Mouse (Mus musculus) hindbrain, embryonic 10.5 days (tissue): ENCODE data around the gene Cyp8b1. TPM values are rescaled to one million over a fixed set of nuclear protein-coding genes. Genes with fewer than 3 reads are reported as not detected.

Experiments
- DNase-seq: peaks from one replicate; pipeline ENCODE4 v3.0.0-alpha.2; 2017; ENCODE audit warnings: low spot score
- H3K27ac ChIP-seq: fragments of 300-500 bp; sonication (generic); 2 replicates; pipeline ENCODE4 v1.5.1; 2016; ENCODE audit warnings: mild to moderate bottlenecking, moderate library complexity
- H3K27me3 ChIP-seq: fragments of 300-500 bp; sonication (generic); 2 replicates; pipeline ENCODE4 v1.6.1; 2016; ENCODE audit warnings: mild to moderate bottlenecking; ENCODE audit not compliant: poor library complexity, insufficient read depth, severe bottlenecking
- H3K36me3 ChIP-seq: fragments of 300-500 bp; sonication (generic); 2 replicates; pipeline ENCODE4 v1.6.1; 2016; ENCODE audit warnings: mild to moderate bottlenecking, moderate library complexity
- H3K4me1 ChIP-seq: fragments of 300-500 bp; sonication (generic); replicated peaks from 2 replicates; pipeline ENCODE4 v1.6.1; 2016; ENCODE audit warnings: mild to moderate bottlenecking
- H3K4me3 ChIP-seq: fragments of 300-500 bp; sonication (generic); 2 replicates; pipeline ENCODE4 v1.5.1; 2016; ENCODE audit warnings: mild to moderate bottlenecking, moderate library complexity
- H3K9me3 ChIP-seq: fragments of 300-500 bp; sonication (generic); 2 replicates; pipeline ENCODE4 v1.6.1; 2016; ENCODE audit warnings: mild to moderate bottlenecking, moderate library complexity
- WGBS: fragments of 180-500 bp; shearing (Covaris S2); methylation state at CpG from one replicate; pipeline ENCODE4 v1.1.7; 2016; 5-methylcytosine and 5-hydroxymethylcytosine counted together
- polyA plus RNA-seq: library from polyadenylated mRNA; unstranded; fragments of >200 nt; fragmentation: Nextera tagmentation; extraction: Ambion mirVana; gene quantifications from 2 replicates; pipeline ENCODE4 v1.2.1, GENCODE M21; 2016

Cyp8b1 gene
- polyA plus RNA-seq, 1 experiment from 2014 or later = not detected

DNA sequence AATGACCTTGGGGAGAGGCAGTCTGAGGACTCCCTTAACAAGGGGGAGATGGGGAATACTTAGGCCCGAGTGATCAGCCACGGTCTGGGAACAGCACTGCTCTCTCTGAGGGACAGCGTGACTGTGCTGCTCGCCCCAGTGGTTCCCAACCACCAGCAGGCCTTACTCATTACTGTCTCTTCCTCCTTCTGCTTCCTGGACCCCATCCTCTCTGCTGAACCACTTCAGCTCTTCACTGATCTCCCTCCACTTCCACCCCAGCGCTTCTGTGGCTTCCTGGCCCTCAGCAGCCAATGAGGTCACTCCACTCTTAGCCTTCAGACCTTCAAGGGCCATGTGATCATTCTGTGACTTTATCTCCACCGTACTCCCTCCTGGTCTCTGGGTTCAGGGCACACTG, 6.5 kb downstream of the Cyp8b1 start:
- H3K9me3 ChIP-seq = no peaks in the 10 kb centered on the region
- no peak for DNase-seq
- no peaks in the 10 kb centered on the region for H3K36me3 ChIP-seq
- no peak overlapping the region for H3K27ac ChIP-seq
- H3K4me3 ChIP-seq = no peak overlapping the region
- 81% methylated on average over 6 of the region's 6 CpGs for WGBS
- H3K4me1 ChIP-seq = no peaks in the 10 kb centered on the region
- H3K27me3 ChIP-seq = no peaks in the 10 kb centered on the region

DNA sequence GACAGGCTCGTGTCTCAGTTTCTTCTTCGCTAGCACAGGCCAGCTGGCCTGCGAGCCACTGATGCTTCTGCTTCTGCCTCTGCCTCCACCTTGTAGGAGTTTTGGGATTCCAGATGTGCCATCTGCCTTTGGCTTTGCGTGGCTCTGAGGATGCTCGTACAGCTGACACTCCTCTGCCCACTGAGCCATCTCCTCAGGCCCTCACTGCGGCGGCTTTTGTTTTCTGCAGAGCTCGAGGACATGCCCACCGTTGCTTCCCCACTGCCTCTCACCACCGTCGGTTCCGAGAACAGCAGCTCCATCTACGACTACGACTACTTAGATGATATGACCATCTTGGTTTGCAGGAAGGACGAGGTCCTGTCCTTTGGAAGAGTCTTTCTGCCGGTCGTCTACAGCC, 7.8 kb downstream of the Cyp8b1 start:
- Histone ChIP-seq H3K4me3 (no peak overlapping the region), H3K27ac (no peak overlapping the region), H3K36me3 (no peaks in the 10 kb centered on the region), H3K9me3 (no peaks in the 10 kb centered on the region), H3K4me1 (no peaks in the 10 kb centered on the region), H3K27me3 (no peaks in the 10 kb centered on the region)
- 93% methylated on average over 17 of the region's 17 CpGs for WGBS
- no peak for DNase-seq

DNA sequence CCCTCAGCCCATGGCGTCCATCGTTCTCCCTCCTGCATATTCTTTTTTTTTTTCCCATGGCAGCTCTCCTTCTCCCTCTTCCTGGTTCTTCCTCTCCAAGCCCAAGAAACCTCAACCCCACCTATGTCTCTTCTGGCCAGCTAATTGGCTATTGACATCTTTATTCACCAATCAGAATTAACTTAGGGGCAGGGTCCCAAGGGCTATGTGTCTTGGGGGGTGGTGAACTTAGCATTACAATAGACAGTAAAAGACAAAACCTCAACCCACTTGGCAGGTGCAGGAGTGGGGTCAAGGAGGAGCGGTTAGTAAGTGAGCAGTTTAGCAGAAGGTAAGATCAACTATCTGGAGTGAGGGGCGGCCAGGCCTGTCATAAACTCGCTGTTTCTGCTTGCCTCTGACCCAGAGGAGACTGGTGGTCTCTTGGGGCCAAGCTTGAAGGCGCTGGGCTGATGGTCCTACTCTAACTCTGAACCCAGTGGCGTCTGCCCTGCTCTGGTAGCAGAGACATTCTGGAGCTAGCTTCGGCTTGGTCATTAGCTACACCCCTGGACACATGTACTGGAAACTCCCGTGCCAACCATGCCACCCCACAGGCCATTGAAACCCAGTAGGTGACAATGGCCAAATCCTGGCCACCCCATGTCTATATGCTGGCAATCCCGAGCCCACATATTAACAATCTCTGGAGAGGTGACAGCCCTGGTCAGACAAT, 8.6 kb downstream of the Cyp8b1 start:
- no peak for DNase-seq
- H3K9me3 ChIP-seq = no peaks in the 10 kb centered on the region
- H3K4me1 ChIP-seq = no peaks in the 10 kb centered on the region
- H3K36me3 ChIP-seq = no peaks in the 10 kb centered on the region
- H3K4me3 ChIP-seq = no peak overlapping the region
- H3K27me3 ChIP-seq = no peaks in the 10 kb centered on the region
- H3K27ac ChIP-seq = no peak overlapping the region
- WGBS = 80% methylated on average over 10 of the region's 10 CpGs

DNA sequence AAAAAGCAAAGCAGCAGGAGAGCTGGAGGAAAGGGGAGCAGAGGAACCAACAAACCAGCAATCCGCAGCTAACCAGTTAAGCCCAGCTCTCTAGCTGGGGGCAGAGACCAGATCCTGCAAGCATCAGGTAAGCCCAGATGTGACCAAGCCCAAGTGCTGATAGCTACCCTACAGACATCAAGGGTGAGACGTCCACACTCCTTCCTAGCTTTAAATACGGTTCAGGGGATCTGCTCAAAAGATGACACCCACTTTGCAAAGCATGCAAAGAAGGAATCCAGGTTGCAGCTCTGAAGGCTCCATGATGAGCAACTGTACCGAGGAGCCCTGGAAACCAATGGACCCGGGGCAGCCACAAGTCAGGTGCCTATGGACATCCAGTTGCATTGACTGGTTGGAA, 9.6 kb downstream of the Cyp8b1 start:
- WGBS = 80% methylated on average over 5 of the region's 5 CpGs
- H3K27ac ChIP-seq = no peak overlapping the region
- no peaks in the 10 kb centered on the region for H3K27me3 ChIP-seq

DNA sequence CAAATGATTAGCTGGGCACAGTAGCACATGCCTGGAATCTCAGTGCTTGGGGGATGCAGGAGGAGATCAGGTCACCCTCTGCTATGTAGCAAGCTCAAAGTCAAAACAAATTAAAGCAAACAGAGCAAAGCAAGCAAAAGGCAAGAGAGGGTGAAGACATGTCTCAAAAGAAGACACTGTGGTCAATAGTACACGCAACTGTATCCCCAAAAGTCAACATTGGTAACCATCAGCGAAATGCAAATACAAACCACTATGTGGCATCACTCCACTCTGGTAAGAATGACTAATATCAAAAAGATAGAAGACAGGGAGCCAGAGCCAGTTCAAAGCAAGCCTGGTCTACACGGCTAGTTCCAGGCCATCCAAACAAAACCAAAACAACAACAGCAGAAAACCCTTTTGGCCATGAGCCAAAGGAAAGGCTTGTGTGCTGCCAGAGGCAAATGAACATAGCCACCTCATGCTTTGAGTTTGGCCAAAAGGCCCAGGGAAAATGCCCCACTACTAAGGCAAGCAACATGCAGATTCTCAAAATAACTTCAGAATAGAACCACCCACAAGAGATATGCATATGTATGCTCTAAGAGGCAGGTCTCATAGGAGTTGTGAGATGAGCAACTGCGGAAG, 10.4 kb downstream of the Cyp8b1 start:
- no peak for DNase-seq
- Histone ChIP-seq H3K27me3 (no peaks in the 10 kb centered on the region), H3K27ac (no peak overlapping the region), H3K9me3 (no peaks in the 10 kb centered on the region), H3K4me3 (no peak overlapping the region), H3K36me3 (no peaks in the 10 kb centered on the region), H3K4me1 (no peaks in the 10 kb centered on the region)
- WGBS = 90% methylated on average over 4 of the region's 4 CpGs

More for the DNA sequence above, 9.6 kb downstream of the Cyp8b1 start:
- DNase-seq = no peak
- no peaks in the 10 kb centered on the region for H3K4me1 ChIP-seq
- no peak overlapping the region for H3K4me3 ChIP-seq
- no peaks in the 10 kb centered on the region for H3K9me3 ChIP-seq
- no peaks in the 10 kb centered on the region for H3K36me3 ChIP-seq

DNA sequence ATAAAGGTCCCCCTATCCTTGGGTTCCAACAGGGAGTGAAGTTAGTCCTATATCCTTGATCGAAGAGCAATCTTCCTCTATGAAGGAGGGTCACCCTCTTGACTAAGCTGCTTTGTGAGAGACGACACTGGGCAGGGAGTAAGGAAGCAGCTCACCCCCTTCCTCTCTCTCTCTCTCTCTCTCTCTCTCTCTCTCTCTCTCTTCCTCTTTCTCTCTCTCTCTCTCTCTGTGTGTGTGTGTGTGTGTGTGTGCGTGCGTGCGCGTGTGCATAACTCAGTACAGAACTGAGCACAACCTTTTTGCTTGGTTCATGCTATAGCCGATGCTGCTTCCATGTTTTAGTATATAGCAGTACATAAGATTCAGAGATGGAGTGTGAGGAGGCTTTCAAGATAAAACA, 11.2 kb downstream of the Cyp8b1 start:
- H3K27ac ChIP-seq = no peak overlapping the region

DNA sequence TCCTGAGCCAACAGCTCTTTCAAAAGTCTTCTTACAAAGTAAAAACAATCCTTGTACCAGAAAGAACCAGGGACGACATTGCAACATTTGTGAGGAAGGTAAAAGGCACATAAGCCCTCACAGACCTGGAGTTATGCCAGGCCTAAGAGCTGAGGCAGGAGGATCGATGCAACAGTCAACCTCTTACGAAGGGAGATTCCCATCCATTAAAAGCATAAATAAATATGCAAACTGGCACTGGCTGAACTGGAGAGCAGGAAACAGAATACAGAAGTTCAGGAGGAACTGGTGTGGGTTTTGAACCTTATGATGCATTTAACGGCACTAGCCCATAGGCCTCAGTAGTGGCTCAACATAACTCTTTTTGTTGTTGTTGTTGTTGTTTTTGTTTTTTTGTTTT, 11.8 kb downstream of the Cyp8b1 start:
- H3K36me3 ChIP-seq = no peaks in the 10 kb centered on the region
- no peaks in the 10 kb centered on the region for H3K27me3 ChIP-seq
- H3K4me3 ChIP-seq = no peak overlapping the region
- DNase-seq = no peak
- H3K9me3 ChIP-seq = no peaks in the 10 kb centered on the region
- H3K4me1 ChIP-seq = no peaks in the 10 kb centered on the region
- WGBS = 89% methylated on average over 4 of the region's 4 CpGs
- H3K27ac ChIP-seq = no peak overlapping the region

More for the DNA sequence above, 11.2 kb downstream of the Cyp8b1 start:
- Histone ChIP-seq H3K36me3 (no peaks in the 10 kb centered on the region), H3K4me3 (no peak overlapping the region), H3K27me3 (no peaks in the 10 kb centered on the region), H3K9me3 (no peaks in the 10 kb centered on the region), H3K4me1 (no peaks in the 10 kb centered on the region)
- DNase-seq = no peak
- 92% methylated on average over 7 of the region's 7 CpGs for WGBS

DNA sequence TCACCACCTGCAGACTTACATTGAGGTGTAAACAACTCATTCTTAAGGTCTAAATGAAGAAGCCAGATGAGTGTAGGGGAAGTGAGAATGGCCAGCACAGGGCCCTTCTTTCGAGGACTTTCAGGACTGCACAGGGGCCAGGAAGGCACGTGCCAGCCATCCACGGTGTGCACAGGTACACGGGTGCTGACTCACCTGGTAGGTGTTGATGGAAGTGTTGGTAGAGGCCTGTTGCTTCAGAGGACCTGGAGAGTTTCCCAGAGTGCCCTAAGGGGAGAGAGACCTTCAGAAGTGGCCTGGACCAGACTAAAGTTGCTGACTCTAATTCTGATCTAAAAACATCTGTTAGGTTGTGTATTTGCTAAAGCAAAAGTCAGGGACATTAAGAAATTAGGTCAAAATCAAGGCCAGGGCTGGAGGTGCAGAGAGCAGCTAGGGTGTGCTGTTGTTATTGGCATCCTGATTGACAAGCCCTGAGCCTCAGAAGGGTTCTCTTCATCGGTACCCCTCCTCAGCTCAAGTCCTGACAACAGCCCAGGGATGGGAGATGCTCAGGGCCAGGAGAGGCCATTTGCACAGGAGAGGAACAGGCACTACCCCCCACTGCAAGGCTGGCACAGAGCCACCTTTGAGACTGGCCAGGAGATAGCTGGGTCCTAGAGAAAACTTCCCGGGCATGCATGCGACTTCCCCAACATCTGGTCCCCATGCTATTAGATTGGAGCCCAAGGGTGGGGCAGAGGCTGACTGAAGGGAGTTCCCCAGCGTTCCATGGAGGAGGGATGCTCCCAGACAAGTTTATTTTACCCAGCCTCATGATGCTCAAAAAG, 12.4 kb downstream of the Cyp8b1 start:
- Histone ChIP-seq H3K4me1 (no peaks in the 10 kb centered on the region), H3K36me3 (no peaks in the 10 kb centered on the region), H3K27ac (no peak overlapping the region), H3K4me3 (no peak overlapping the region), H3K27me3 (no peaks in the 10 kb centered on the region), H3K9me3 (no peaks in the 10 kb centered on the region)
- no peak for DNase-seq
- WGBS = 83% methylated on average over 8 of the region's 8 CpGs

DNA sequence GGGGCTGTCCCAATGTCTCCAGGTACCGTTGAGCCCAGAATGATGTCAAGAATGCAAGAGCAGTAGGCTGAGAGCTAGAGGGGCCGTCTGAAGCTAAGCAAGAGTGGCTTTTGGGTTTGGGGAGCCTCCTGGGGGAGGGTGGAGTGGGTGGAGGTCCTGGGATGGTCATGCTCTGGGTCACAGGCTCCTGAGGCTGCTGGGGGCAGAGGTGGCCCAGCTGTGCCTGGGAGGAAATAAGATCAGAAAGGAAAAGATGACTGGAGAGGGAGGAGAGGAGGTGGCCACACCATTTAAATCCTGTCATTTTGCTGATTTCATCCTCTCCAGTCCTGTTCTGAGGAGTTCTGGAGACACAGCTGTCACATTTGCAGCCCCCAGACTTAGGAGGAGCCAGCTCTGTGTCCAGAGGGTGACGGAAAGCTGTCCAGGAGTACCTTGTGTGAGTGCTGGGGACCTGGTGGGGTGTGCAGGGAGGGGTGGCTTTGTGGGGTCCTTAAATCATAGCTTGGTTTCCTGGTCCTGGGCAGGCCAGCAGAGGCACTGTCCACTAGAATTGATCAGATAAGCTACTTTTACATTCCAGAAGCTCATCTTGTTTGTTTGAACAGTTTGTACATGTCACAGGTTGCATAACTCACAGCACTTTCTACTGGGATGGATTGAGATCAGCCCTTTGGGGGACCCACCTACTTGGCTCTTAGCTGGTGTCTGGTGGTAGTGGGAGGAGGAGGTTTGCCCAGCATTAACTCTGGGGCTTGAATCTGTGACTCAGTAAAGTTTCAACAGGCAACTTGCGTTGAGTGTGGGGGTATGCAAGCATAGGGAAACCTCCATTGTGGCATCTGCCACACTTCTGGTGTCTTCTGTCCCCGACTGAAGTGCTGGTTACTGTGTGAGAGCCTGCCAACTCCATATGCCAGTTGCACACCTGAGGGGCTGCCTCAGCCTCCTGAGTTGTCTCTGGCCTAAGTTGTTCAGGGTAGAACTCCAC, 14.1 kb downstream of the Cyp8b1 start:
- Histone ChIP-seq H3K27ac (no peak overlapping the region), H3K4me3 (no peak overlapping the region), H3K4me1 (no peaks in the 10 kb centered on the region), H3K27me3 (no peaks in the 10 kb centered on the region), H3K9me3 (no peaks in the 10 kb centered on the region), H3K36me3 (no peaks in the 10 kb centered on the region)
- DNase-seq = no peak
- 80% methylated on average over 5 of the region's 5 CpGs for WGBS

DNA sequence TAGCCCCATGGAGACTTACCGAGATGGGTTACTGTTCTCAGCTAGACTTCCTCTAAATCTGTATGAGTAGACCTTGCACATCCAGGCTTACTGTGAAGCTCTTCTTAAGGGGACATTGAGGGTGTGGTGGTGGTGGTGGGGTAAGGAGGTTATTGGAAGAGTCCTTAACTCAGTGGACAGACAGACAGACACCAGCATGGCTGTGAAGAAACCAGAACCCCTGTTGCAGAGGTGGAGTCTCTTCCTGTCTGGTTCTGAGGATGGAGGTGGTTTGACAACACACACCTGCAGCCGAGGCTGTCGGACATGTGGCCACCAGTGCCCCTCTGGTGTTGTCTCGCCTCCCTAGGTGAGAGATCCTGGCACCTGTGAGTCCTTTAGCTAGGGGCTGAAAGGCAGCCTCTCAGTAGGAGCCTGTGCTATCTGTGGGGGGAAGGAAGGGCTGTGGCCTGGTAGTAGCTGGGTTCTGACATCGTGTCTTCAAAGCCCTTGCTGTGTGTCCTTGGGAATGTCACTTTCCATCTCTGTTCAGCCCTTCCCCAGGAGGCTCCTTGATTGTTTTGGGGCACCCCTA, 15.7 kb downstream of the Cyp8b1 start:
- no peak for DNase-seq

DNA sequence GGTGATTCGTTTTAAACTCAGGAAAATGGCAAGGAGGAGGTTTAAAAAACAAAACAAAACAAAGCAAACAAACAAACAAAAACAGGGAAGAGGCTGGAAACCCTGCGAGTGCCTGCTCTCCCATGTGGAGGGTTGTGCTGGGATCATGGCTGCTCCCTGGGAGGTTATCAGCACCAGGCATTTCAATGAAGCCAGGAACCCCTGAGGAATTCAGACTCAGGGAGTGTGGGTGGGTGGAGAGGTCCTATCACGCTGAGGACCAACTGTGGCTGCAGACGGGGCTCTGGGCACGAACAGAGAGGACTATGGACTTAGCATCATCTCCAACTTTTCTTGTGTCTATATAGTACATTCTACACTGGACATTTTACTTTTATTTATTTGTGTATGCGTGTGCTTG, 16.8 kb downstream of the Cyp8b1 start:
- no peak overlapping the region for H3K27ac ChIP-seq
- no peaks in the 10 kb centered on the region for H3K9me3 ChIP-seq
- H3K4me1 ChIP-seq = no peaks in the 10 kb centered on the region
- H3K36me3 ChIP-seq = no peaks in the 10 kb centered on the region
- H3K27me3 ChIP-seq = no peaks in the 10 kb centered on the region
- H3K4me3 ChIP-seq = no peak overlapping the region
- 67% methylated on average over 6 of the region's 6 CpGs for WGBS
- no peak for DNase-seq

More for the DNA sequence above, 15.7 kb downstream of the Cyp8b1 start:
- no peak overlapping the region for H3K27ac ChIP-seq
- 88% methylated on average over 5 of the region's 5 CpGs for WGBS
- H3K36me3 ChIP-seq = no peaks in the 10 kb centered on the region
- H3K4me1 ChIP-seq = no peaks in the 10 kb centered on the region
- H3K9me3 ChIP-seq = no peaks in the 10 kb centered on the region
- no peak overlapping the region for H3K4me3 ChIP-seq
- no peaks in the 10 kb centered on the region for H3K27me3 ChIP-seq

DNA sequence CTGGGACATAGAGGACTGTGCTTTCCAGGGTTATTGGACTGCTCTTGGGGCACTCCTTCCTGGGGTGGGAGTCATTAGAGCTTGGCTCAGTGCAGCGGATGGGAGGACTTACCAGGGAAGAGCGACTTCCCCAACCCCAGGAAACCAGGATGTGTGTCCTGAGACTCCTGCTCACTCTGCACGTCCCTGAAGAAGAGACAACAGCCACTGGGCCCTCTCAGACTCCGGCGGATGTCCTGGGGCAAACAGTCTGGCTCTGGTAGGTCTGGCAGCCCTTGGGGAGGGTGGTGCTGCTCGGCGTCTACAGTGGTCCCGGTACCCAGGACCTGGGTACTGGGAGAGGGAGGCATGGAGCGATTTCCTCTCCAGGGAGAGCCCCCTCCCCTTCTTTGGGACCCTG, 17.9 kb downstream of the Cyp8b1 start, which contains the start of gene Ackr2:
TSS of gene Ackr2 (plus strand) at position 111 of the 400 bp plus-strand sequence.
- 79% methylated on average over 9 of the region's 9 CpGs for WGBS

More for the DNA sequence above, 17.9 kb downstream of the Cyp8b1 start, which contains the start of gene Ackr2:
- Histone ChIP-seq H3K27ac (no peak within 1 kb of the TSS), H3K4me1 (no peaks in the 10 kb centered on the region), H3K9me3 (no peaks in the 10 kb centered on the region), H3K4me3 (no peak within 1 kb of the TSS), H3K27me3 (no peaks in the 10 kb centered on the region), H3K36me3 (no peaks in the 10 kb centered on the region)
- DNase-seq = no peak
